Mouse (Mus musculus) testis, postnatal 10 days (tissue): ENCODE data around the gene Vwa5b1.

ENCODE experiments used
- DNase-seq: peaks from one replicate; pipeline ENCODE4 v3.0.0; 2021; ENCODE audit warnings: low spot score

The Vwa5b1 gene

DNA sequence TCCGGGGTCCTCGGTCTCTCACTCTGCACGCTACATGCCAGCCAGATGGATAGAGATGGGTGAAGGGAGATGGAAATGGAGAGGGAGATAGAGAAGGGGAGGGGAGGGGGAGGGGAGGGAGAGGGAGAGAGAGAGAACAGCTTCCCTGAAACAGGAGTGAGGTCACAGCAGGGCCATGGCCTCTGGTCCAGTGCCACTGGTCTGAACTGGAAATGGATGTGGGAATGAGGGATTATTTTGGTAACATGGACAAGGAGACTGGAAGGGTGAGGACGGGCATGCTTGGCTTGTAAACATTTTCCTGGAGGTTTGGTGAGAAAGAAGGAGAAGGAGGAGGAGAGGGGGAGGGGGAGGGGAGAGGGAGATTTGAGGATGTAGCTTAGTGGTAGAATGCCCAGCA, 59.0 kb downstream of the Vwa5b1 start:
- DNase-seq: no peak

DNA sequence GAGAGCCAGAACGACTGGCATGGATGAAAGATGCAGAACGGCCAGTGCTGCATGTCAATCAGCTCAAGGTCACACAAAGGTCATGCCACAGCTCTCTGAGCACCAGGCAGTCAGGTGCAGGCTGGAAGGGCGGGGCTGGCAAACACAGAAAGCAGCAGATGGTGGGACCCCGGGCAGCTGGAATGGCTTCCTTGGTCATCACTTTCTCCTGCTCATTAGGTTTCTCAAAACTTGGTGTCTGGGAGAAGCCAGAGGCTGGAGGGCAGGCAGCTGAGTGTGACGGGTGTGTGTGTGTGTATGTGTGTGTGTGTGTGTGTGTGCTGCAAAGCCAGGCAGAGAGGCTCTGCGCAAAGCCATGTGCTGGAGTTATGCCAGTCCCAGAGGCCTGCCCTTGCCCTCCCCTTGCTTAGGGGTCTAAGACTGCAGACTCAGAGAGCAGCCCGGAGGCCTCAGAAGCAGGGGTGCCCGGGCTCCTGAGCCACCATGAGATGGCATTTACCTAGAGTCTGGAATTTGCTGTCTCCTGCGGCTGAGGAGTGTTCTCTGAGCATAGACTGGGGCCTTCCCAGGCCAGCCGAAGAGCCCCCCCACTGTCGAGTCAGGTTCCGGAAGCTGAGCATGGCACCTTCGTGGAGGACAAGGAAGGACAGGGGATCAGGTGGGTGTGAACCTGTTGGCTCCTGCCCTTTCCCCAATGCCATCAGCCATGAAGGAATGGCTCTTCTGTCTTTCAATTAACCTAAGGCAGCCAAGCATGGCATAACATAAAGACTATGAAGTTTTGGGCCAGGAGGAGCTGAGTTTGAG, 60.7 kb downstream of the Vwa5b1 start:
- DNase-seq: no peak

DNA sequence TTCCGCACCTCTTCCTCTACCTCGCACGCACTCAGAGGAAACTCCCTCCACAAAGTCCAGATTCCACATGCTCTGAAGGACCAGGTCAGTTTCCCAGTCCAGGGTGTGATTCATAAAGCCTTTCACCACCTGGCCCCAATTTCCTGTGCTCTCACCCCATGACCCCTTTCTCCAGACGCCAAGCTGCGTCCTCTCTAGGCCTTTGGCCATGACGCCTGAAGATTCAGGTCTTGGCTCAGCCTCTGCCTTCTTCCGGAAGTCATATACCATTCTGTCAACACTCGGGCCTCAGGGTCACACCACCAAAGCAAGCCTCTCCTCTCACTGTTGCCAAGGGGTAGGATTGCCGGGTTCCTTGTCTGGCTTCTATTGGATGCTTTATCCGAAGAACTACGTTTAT, 65.8 kb downstream of the Vwa5b1 start:
- no peak for DNase-seq

DNA sequence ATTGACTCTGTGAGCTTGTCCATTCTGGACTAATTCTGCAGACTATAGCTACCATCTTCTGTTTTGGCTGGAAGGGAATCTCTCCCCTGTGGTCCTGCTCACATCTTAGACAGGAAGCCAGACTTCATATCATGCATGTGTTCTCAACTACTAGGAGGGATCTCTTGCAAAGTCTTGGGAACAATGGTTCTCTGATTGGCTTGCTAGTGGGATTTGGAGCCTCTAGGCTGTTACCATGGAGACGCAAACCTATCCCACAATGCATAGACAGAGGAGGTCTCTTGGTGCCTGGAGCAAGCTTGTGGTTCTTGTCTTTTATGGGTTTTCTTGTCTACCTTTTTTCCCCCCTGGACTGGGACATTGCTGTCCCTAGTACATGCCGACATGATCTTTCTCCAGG, 67.4 kb downstream of the Vwa5b1 start:
- DNase-seq: no peak

DNA sequence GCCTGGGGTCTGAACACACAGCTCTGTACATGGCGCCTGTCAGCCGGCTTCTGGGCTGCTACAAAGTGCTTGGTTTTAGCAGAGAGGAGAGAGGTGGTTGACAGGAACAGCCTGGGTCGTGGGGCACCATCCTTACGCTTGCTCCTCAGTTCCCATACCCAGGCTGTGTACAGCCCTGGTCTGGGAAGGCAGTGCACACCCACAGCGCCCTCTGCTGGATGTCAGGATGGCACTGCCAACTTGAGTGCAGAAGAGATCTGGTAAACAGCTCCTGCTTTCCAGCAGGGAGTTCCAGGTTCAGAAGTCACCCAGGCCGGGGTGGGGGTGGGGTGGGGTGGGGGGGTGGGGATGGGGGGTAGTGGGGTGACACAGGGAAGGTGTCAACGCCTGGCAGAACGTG, 73.7 kb downstream of the Vwa5b1 start:
- peak; percentile 93 for DNase-seq

DNA sequence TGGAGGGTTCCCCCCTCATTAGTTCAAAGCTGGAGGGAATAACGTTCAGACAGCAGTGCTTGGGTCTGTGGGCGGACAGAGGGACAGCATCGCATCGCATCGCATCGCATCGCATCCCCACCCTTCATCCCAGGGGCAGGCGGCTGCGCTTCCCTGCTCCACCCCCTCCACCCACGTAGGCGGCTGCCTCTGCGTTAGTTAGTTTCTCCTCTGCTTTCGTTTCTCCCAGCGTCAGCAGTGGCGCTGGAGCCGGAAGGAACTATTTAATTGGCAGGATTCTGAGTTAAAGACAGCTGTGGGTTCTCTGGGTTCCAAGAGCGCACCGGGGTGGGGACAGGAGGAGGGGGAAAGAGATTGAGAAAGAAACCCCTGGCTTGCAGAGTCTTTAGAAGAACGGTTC, 80.2 kb downstream of the Vwa5b1 start:
- DNase-seq: no peak

DNA sequence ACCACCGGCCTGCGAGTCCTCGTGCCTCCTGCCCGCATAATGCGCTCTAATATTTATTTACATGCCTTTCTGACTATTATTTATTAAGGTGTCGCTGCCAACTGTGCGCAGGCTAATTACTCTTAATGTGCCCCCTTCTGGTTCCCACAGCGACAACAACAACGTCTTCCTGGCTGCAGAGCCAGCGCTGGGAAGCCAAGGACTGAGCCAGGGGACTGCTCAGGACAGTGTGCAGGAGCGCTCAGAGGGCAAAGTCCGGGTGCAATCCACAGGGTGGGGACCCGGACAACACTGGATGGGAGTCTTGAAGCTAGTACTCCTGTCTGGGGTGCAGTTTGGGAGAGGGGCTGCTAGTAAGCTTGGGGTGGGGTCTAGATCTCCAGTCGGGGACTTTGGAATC, 80.8 kb downstream of the Vwa5b1 start:
- DNase-seq: no peak

DNA sequence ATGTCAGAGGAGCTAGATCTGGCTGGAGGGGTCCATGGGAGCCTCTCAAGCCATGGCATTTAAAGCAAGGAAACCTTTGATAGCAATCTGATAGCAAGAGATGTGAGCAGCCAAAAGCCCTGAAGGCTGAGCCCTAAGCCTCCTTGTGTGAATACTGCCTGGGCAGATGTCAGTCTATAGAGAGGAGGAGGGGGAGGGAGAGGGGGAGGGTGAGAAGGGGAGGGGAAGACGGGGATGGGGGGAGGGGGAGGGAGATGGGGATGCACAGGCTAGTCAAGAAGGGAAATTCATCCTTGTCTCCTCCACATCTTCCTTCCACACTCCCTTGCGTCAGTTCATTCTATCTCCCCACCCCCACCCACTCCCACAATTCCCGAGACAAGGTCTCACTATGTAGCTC, 81.4 kb downstream of the Vwa5b1 start:
- DNase-seq: no peak

DNA sequence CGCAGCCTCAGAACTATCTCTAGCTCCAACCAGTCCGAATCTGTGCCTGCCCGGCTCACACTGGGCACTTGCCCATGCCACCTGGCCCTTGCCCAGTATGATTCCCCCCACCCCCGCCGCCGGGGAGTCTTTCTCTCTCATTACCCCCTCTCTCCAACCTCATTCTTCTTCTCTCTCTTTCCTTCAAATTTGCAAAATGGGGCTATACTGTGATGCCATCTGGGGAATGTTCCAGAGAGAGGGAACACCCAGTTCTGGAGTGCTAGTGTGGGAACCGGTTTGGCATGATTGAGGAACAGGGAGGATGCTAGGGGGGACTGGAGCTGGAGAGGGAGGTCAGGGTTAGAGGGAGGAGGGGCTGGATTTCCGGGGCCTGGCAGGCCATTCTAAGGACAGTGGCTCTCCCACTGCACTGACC, 82.2 kb downstream of the Vwa5b1 start:
- no peak for DNase-seq

DNA sequence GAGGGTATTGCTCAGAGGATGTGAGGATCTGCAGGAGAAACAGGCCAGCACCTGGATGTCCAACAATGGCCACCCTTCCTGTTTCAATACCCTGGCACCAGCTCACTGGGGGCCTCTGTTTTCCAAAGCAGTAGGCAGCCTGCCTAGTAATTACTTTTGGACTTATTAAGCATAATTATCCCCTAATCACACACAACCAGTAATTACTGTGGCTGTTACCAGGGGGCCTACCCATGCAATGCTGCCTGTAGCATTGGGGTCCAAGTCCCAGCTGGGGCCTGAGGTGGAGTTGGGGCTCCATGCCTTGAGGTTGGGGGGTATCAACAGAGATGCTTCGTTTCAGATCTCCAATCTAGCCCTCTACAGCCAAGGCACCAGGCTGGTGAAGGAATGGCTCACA, 82.6 kb downstream of the Vwa5b1 start:
- no peak for DNase-seq

DNA sequence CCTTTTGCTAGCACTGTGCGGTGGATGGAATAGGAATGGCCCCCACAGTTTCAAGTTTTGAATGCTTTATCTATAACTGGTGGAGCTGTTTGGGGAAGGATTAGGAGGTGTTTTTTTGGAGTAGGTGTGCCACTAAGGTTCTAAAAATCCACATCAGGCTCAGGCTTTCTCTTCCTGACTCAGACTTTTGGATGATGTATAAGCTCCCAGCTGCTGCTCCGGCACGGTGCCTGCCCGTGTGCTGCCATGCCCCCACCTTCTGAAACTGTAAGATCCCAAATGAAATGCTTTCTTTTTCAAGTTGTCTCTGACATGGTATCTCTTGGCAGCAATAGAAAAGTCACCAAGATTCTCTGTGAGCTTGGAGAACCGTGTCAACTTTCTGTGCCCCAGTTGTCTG, 84.1 kb downstream of the Vwa5b1 start:
- DNase-seq: no peak

DNA sequence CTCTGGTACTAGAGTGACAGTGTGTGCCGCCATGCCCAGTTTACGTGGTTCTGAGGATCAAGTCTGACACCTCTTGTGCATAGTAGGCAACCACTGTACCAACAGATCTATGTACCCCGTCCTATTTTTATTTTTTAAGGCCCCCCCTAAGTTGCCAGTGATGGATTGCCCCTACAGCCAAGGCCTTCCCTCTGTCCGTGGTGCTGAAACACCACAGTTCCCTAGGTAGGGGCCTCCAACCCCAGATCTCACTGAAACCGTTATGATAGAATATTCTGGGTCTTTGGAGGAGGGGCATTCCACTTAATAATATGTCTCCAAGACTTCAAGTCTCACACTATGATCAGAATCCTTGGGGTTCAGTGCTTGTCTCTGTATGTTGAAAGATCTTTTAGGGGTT, 85.1 kb downstream of the Vwa5b1 start:
- no peak for DNase-seq

DNA sequence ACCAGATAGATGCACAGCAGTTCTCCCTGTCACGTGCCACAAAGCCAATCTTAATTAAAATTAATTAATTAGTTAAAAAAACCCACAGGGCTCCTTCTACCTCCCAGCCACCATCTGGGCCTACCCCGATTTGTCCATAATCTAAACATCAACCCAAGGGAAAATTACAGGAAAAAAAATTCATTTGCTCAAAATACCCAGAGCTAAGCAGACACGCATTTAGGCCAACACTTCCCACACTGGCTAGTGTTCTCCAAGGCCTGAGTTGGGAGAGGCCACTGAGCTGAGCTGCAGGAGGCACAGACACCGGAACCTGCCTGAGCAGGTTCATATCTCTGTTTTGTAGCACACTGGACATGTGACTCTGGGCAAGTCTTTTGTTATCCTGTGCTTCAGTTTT, 86.7 kb downstream of the Vwa5b1 start:
- no peak for DNase-seq

DNA sequence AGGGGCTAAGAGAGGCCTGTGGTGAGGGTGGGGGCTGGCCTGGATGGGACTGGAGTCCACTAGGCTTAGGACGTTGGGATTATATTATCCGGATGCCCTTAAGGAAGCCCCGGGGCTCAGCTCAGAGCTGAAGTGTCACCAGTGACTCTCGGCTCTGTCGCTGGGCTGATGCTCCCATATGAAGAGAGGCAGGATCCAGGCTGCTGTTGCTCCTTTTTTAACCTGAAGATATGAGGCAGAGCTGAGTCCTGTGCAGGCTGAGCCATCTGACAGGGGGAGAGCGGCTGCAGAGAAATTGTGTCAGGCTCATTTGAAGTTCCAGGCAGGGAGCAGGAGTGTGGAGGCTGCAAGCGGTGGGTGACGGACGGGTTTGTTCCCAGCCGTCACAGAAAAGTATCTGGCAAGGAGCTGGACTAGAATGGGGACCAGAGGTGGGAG, 87.5 kb downstream of the Vwa5b1 start:
- DNase-seq: no peak

DNA sequence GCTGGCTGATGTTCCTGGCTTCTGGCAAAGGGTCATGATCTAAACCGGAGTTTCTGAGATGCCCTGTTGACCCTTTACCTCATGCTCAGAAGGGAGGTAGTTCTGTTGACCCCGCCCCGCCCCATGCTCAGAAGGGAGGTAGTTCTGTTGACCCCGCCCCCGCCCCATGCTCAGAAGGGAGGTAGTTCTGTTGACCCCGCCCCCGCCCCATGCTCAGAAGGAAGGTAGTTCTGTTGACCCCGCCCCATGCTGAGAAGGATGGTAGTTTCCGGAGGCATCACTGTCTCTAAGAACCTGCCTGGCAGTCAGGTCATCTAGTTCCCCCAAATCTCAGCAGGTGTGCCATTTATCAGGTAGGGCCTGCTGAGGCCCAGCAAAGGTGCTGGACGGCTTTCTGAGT, 88.1 kb downstream of the Vwa5b1 start:
- no peak for DNase-seq

DNA sequence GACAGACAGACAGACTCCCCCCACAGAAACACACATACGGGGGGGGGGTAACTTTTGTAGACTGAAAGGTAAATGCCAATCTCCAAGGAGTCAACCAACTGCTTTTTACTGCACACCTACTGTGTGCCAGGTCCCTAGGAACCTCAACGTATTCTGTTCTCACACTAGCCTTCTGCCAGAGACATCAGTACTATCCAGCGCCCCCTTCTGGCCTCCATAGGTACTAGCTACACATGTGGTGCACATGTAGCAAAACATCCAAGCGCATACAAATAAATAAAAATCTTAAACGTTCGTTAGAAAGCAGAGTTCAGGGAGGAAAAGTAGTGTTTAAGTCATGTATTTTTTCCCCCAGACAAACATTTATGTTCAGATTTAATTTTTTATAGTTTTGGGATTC, 88.6 kb downstream of the Vwa5b1 start:
- peak; percentile 63 for DNase-seq

DNA sequence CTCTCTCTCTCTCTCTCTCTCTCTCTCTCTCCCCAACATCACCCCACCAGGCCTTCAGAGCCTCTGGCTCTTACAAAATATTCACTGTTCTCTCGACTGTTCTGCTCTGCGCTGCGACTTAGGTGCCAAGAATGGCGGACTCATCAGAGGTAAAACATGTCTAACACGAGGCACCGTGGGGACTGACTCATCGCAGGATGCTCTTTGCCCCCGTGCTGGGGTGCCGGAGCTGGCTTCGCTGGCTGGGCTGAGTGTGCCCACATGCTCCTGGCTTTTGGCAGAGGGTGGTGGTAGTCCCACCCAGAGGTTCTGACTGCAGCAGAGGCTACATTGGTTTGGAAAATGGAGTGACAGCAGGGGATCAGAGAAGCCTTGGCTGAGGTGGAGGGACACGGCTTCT, 89.4 kb downstream of the Vwa5b1 start:
- DNase-seq: no peak

DNA sequence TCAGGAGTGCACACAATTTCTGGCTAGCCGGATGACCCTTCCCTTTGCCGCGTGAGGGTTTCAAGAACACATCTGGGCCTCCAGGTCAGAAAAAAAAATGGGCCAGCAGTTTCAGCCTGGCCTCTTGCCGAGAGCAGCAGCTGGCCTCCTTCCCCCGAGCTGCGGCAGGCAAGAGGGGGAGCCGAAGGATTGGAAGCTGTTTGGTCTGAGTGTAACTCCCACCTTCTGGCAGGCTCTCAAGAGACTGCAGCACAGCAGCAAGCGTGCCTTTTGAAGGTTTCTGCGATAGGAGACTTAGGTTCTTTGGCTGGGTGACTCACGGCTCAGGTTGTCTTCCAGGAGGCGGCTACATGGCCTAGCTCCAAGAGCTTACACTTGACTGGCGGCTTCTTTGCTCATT, 92.5 kb downstream of the Vwa5b1 start:
- DNase-seq: peak; percentile 65

DNA sequence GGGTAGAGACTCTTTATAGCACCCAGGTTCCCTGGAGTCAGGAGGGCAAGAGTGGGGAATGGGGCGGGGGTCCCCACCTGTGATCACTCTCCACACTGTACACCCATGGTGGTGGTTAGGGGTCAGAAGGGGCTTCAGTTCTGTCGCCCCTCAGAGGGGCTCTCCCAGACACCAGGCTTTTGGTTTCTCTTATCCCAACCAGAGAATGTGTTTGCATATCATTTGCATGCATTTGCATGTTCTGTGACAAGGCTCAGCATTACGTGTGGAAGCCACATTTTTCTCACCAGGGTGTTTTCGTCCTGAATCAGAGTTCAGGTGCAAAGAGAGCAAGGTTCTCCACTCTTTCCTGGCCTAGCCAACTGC, 97.6 kb downstream of the Vwa5b1 start:
- DNase-seq: no peak

DNA sequence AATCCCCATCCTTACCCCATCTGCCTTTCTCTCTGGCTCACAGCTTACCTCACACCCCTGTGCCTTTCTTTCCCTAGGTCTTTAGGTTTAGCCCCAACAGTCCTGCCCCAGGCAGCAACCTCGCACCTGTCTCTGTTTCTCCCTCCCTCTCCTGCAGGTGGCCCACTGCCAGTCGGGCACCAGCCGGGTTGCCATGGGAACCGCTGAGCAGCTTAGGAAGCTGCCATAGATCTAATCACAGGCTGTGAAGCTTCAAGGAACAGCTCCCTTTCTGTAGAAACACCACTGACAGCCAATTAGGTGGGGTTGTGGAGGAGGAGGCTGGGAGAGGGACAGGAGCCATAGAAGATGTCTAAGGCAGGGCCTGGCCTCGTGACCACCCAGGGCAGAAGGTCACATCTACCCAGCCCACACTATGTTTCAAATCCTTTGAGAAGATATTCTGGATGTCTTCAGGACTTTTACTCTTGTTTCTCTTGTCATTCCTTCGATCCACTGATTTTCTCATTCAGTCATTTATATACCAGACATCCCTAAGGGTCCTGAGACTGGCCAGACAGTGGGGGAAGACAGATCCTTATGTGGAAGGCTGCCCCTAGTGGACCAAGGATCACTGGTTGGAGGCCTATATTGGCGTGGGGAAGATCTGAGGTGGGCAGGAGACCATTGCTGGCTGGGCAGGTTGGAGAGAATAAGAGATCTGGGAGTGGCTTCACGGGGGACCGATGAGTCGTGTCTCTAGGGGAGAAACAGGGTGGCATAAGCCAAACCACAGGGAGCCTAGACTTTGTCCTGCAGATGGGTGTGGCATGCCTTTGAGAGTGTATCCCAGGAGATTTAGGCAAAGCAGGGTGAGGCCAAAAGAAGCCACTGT, 98.2 kb downstream of the Vwa5b1 start:
- DNase-seq: no peak

DNA sequence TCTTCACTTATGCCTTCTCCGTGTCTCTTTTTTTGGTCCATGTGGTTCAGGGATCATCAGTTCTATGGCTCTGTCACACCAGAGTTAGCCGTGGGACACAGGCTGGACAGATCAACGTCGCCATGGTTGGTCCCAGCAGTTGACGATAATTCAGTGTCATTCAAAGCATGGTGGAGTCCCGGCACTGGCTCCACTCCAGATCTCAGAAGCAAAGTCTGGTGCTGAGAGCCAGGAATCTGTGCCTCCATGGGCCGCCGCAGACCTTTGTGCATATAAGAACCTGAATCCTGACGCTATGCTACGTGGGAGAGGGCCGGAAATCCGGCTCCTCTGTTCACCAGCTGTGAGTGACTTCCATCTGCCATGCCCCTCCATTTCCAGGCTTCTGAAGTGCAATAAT, 100.1 kb downstream of the Vwa5b1 start:
- DNase-seq: no peak

DNA sequence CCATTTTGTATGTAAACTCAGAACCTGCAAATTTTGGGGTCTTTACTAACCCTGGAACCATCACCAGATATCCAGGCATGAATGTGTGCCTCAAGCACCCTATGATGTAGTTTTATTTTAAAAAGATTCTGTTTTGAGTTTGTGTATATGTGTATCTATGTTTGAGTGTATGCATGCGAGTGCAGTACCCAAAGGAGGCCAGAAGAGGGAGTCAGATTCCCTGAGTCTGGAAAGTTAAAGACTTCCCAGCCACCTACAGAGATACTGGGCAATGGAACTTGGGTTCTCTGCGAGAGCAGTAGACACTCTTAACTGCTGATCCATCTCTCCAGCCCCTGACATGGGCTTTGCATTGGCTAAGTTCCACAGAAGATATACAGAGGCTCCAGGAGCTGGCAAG, 101.8 kb downstream of the Vwa5b1 start:
- DNase-seq: no peak

DNA sequence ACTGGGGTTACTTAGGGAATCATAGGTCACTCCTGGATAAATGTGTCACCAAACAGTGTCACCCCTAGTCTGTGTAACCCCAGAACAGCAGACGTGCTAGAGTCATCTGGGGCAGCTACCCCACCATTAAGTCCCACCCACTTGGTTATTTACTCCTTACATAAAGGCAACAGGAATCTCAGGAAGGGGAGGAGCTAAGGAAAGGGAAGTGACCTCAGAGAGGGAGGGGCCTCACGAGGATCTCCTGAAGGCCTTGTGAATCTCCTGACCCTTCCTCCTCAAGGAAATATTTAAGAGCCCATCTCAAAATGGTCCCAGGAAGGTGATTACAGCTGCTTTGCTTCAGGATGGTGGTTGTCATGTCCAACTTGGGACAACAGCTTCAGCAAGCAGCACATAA, 103.9 kb downstream of the Vwa5b1 start:
- no peak for DNase-seq

DNA sequence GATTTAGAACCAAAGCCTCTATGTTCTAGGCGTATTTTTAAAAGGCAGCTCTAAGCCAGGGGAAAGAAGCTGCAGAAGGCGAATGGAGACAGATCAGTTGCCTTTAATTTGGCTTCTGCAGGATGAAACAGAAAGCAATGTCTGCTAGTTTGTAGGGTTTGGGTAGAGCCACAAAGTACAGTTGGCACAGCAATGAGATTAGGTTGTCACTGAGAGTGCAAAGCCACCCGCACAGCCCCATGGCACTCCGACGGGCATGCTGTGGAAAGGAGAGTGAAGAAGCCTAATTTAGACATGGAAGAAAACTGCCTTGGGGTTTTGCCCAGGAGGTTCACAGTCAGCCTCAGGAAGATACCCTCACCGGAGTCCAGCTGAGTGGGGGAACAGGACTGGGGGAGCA, 105.7 kb downstream of the Vwa5b1 start:
- no peak for DNase-seq
